Mouse (Mus musculus): ENCODE measurements around the gene Prr11. TPM values are rescaled to one million over a fixed set of nuclear protein-coding genes. Genes with fewer than 3 reads are reported as not detected.

The Prr11 gene
- 1 to 10 TPM; 5.2 to 5.9 TPM for total RNA-seq (2021)
- long read RNA-seq, experiment 1, partial matches to known transcripts = 0 of 2 reads
- long read RNA-seq, experiment 1, other reads (novel, unspliced or antisense) = 2 of 2 reads
- long read RNA-seq, experiment 2, partial matches to known transcripts = 0 of 2 reads
- long read RNA-seq, experiment 2, other reads (novel, unspliced or antisense) = 2 of 2 reads

GRCm38 (mm10) chr11:87108409-87108754 is at the start of gene Prr11:
TSS of gene Prr11 (minus strand) at chr11:87108708.
- DNase-seq = no peak

GRCm38 (mm10) chr11:87158012-87158411 is 49.5 kb upstream of the Prr11 start:
- DNase-seq = no peak

GRCm38 (mm10) chr11:87136233-87136632 is 27.7 kb upstream of the Prr11 start:
- peak; percentile 25 for DNase-seq

GRCm38 (mm10) chr11:87126824-87127816 is 18.6 kb upstream of the Prr11 start, which contains the start of gene Trim37:
TSS of gene Trim37 (plus strand) at chr11:87127077.
- DNase-seq = peak; percentile 90

- peak; percentile 6 for DNase-seq
Measured at GRCm38 (mm10) chr11:87126281-87126823, 17.8 kb upstream of the Prr11 start.

GRCm38 (mm10) chr11:87125562-87125961 is 17.1 kb upstream of the Prr11 start:
- no peak for DNase-seq

GRCm38 (mm10) chr11:87121864-87122263 is 13.4 kb upstream of the Prr11 start:
- no peak for DNase-seq

GRCm38 (mm10) chr11:87110172-87110909 is 1.8 kb upstream of the Prr11 start:
- DNase-seq = no peak

- peak; percentile 41 for DNase-seq
Measured at GRCm38 (mm10) chr11:87109519-87110171, 1.1 kb upstream of the Prr11 start.

GRCm38 (mm10) chr11:87108755-87109518 is 429 bp upstream of the Prr11 start, which contains the start of gene Ska2:
TSS of gene Ska2 (plus strand) at chr11:87109234.
- DNase-seq = peak; percentile 97

- DNase-seq = no peak
Measured at GRCm38 (mm10) chr11:87087142-87087541, 21.4 kb downstream of the Prr11 start.

- peak; percentile 90 for DNase-seq
Measured at GRCm38 (mm10) chr11:87086290-87086984, 22.1 kb downstream of the Prr11 start, which contains the start of gene Smg8. TSS of gene Smg8 (minus strand) at chr11:87086774.

GRCm38 (mm10) chr11:87085461-87085860 is 23.0 kb downstream of the Prr11 start:
- no peak for DNase-seq

- no peak for DNase-seq
Measured at GRCm38 (mm10) chr11:87083712-87084111, 24.8 kb downstream of the Prr11 start.

GRCm38 (mm10) chr11:87073866-87074440 is 34.6 kb downstream of the Prr11 start, which contains the start of gene Gdpd1:
TSS of gene Gdpd1 (minus strand) at chr11:87074062.
- peak; percentile 91 for DNase-seq

- peak; percentile 74 for DNase-seq
Measured at GRCm38 (mm10) chr11:87073343-87073865, 35.1 kb downstream of the Prr11 start.

GRCm38 (mm10) chr11:87062087-87062486 is 46.4 kb downstream of the Prr11 start:
- DNase-seq = no peak

GRCm38 (mm10) chr11:87060410-87060809 is 48.1 kb downstream of the Prr11 start:
- DNase-seq = no peak

- DNase-seq = no peak
Measured at GRCm38 (mm10) chr11:87056286-87056685, 52.2 kb downstream of the Prr11 start.

Data from adrenal gland, postnatal 10 days (tissue).